Mouse (Mus musculus) spleen, adult 2 months (tissue): ENCODE measurements around the gene Srcin1.

Experiments
- CTCF ChIP-seq: fragments of 200-500 bp; IDR thresholded peaks from 2 replicates; pipeline ENCODE4 v1.5.1; 2011; ENCODE audit warnings: mild to moderate bottlenecking, inconsistent platforms; ENCODE audit not compliant: insufficient read depth, insufficient read length, insufficient replicate concordance; ENCODE audit errors: extremely low read depth
- POLR2A ChIP-seq: fragments of 200-500 bp; IDR thresholded peaks from 2 replicates; pipeline ENCODE4 v1.6.1; 2011; ENCODE audit warnings: low read depth, low read length, inconsistent platforms

DNA sequence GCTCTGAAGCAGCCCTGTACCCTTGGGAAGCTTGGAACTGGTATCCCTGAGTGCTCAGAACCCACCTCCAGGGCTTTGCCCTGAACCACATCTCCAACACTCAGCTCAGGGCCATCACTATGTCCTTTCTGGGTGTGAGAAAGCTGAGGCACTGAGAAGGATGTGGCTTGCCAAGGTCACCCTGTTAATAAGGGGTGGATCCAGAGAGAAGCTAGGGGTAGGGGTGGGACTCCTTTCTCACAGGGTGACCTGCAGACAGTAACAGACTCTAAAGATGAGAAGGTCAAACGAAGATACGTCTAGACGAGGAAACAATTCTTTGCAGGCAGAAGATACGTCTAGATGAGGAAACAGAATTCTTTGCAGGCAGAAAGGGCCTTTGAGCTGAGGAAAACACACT, 73.1 kb downstream of the Srcin1 start:
- TF ChIP-seq POLR2A (no peak), CTCF (no peak)
